Mouse (Mus musculus) embryonic facial prominence, embryonic 11.5 days (tissue): ENCODE measurements around the gene Zfp965. TPM values are rescaled to one million over a fixed set of nuclear protein-coding genes. Genes with fewer than 3 reads are reported as not detected.
"Not testable (repeated sequence)": the region's sequence is repeated elsewhere in the genome, so short reads cannot be mapped to it uniquely, and the experiment has no call there.

ENCODE experiments used
- ATAC-seq: fragments of 200-750 bp; cut with Nextera tagmentation; replicated peaks from 2 replicates; pipeline ENCODE4 v1.8.0; 2017; ENCODE audit warnings: low read depth; ENCODE audit not compliant: insufficient number of reproducible peaks, low FRiP score, low TSS enrichment
- DNase-seq: peaks from one replicate; pipeline ENCODE4 v3.0.0-alpha.2; 2015; ENCODE audit warnings: low spot score
- H3K27ac ChIP-seq: fragments of 300-500 bp; sonication (generic); replicated peaks from 2 replicates; pipeline ENCODE4 v1.5.1; 2014; ENCODE audit warnings: mild to moderate bottlenecking, low read depth, low read length, control low read depth
- H3K27me3 ChIP-seq: fragments of 300-500 bp; sonication (generic); 2 replicates; pipeline ENCODE4 v1.6.1; 2014; ENCODE audit warnings: mild to moderate bottlenecking, low read length, moderate library complexity, mixed read lengths; ENCODE audit not compliant: control insufficient read depth, insufficient read depth
- H3K36me3 ChIP-seq: fragments of 300-500 bp; sonication (generic); replicated peaks from 2 replicates; pipeline ENCODE4 v1.6.1; 2014; ENCODE audit warnings: low read depth, mild to moderate bottlenecking, low read length, moderate library complexity, mixed read lengths; ENCODE audit not compliant: control insufficient read depth, insufficient read depth
- H3K4me1 ChIP-seq: fragments of 300-500 bp; sonication (generic); 2 replicates; pipeline ENCODE4 v1.6.1; 2014; ENCODE audit warnings: low read length, mixed read lengths; ENCODE audit not compliant: control insufficient read depth, insufficient read depth
- H3K4me2 ChIP-seq: fragments of 300-500 bp; sonication (generic); 2 replicates; pipeline ENCODE4 v1.6.1; 2014; ENCODE audit warnings: low read depth, mild to moderate bottlenecking, control low read depth, low read length, moderate library complexity
- H3K4me3 ChIP-seq: fragments of 300-500 bp; sonication (generic); 2 replicates; pipeline ENCODE4 v1.5.1; 2014; ENCODE audit warnings: low read depth, low read length, control low read depth
- H3K9ac ChIP-seq: fragments of 300-500 bp; sonication (generic); replicated peaks from 2 replicates; pipeline ENCODE4 v1.6.1; 2014; ENCODE audit warnings: mild to moderate bottlenecking, control low read depth, low read length
- H3K9me3 ChIP-seq: fragments of 300-500 bp; sonication (generic); replicated peaks from 2 replicates; pipeline ENCODE4 v1.6.1; 2016; ENCODE audit warnings: mild to moderate bottlenecking, low read length, inconsistent platforms, mixed read lengths; ENCODE audit not compliant: control insufficient read depth
- WGBS: fragments of 180-500 bp; shearing (Covaris S2); extraction: QIAGEN DNeasy Blood & Tissue Kit; methylation state at CpG from one replicate; pipeline ENCODE4 v1.1.7; 2014; 5-methylcytosine and 5-hydroxymethylcytosine counted together
- polyA plus RNA-seq: library from polyadenylated mRNA; unstranded; fragments of >200 nt; fragmentation: Nextera tagmentation; extraction: Ambion mirVana; gene quantifications from 2 replicates; pipeline ENCODE4 v1.2.1, GENCODE M21; 2014

Gene Zfp965
- polyA plus RNA-seq, result 8.4 and 8.5 TPM in 2 replicates

GRCm38 (mm10) chr2:175469685-175470084 lies at the start of gene Zfp965:
Gene Zfp965, plus strand, starts transcription at chr2:175469985.
- DNase-seq, ATAC-seq, H3K9me3 ChIP-seq, H3K36me3 ChIP-seq, H3K4me2 ChIP-seq, H3K4me1 ChIP-seq, H3K4me3 ChIP-seq, H3K27ac ChIP-seq, H3K27me3 ChIP-seq, H3K9ac ChIP-seq: not testable (repeated sequence)
- no CpG with 5 or more reads among the region's 6 CpGs for WGBS

GRCm38 (mm10) chr2:175435707-175436106 lies 34.1 kb upstream of the Zfp965 start, which contains the start of gene Gm4724:
Gene Gm4724, minus strand, starts transcription at chr2:175435807.
- not testable (repeated sequence) for H3K27ac ChIP-seq, H3K4me2 ChIP-seq, H3K9ac ChIP-seq, H3K9me3 ChIP-seq, H3K4me3 ChIP-seq, ATAC-seq, DNase-seq, H3K36me3 ChIP-seq, H3K4me1 ChIP-seq, H3K27me3 ChIP-seq
- WGBS, result no CpG with 5 or more reads among the region's 4 CpGs

Other genes starting within 250 kb of the Zfp965 start
- gene Gm14440, start 194.9 kb upstream of the Zfp965 start, polyA plus RNA-seq, result 5.1 and 5.3 TPM in 2 replicates
- 30.0 and 30.5 TPM in 2 replicates for gene Gm4631, start 131.8 kb upstream of the Zfp965 start, polyA plus RNA-seq
- gene Zfp968, start 97.5 kb upstream of the Zfp965 start, polyA plus RNA-seq, result 6.1 and 7.7 TPM in 2 replicates
- gene Gm4724, start 34.2 kb upstream of the Zfp965 start, polyA plus RNA-seq, result 12.0 and 22.5 TPM in 2 replicates
- not detected in 2 replicates for gene Gm11007, start 174.0 kb downstream of the Zfp965 start, polyA plus RNA-seq
- gene Zfp969, start 233.7 kb downstream of the Zfp965 start, polyA plus RNA-seq, result 11.0 and 17.0 TPM in 2 replicates